Mouse (Mus musculus) retina, embryonic 14.5 days (tissue): ENCODE results near the gene Syt1.

ENCODE experiments used
- DNase-seq: peaks from one replicate; pipeline ENCODE4 v3.0.0-alpha.2; 2015; ENCODE audit warnings: low spot score

Syt1 gene

GRCm38 (mm10) chr10:109010241-109011193 lies at the start of gene Syt1:
Gene Syt1, minus strand, starts transcription at chr10:109010982.
- peak; percentile 93 for DNase-seq

DNA sequence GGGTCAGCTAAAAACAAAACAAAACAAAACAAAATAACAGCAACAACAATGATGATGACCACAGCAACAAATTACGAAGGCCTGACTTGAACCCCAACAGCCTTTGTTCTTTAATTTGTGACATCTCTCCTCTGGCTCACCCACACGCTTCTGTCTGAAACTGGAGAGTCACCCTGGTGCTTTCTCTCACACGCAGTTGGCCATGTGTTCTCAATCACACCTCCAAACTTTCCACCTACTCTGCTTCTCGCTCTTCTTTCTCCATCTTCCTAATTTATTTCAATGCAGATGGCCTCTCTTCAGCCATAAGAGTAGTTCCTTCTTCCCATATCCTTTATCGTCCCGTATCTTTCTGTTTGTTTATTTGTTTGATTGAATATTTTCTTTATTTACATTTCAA lies 45.7 kb upstream of the Syt1 start:
- no peak for DNase-seq

DNA sequence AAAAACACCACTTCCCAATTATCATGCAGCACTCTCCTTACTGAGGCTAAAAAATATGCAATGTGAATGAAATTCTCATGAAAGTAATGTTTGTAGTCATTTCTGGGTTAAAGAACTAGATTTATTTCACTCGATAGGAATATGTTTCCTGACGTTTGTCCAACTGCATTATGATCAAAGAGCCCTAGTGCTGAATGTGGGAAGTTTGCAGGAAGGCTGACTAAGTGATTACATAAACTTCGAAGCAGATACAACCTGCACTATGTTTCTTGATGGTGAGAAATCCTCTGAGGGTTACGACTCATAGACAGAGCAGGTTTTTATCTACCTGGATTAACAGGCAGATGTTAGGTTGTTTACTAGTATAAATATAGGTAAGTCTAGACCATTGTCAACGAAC lies 36.8 kb upstream of the Syt1 start:
- no peak for DNase-seq

DNA sequence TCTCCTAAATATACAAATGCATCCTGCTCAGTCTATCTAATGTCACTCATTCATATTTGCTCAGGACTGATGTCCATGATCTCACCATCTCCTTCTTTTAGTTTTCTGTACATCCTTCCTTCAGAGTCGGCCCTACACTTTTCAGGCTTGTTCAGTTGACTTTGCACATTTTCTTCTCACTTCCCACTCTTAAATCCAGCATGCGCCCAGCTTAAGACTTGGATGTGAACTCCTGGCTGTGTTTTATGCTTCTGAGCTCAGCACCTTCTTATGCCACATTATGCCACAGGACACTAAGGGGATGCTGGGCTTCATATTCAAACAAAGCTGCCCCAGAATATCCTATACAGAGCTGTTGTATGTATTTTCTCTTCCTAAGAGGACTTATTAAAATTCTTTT lies 36.2 kb upstream of the Syt1 start:
- DNase-seq = no peak

- peak; percentile 77 for DNase-seq
Observed at GRCm38 (mm10) chr10:109011226-109012165, 714 bp upstream of the Syt1 start.

DNA sequence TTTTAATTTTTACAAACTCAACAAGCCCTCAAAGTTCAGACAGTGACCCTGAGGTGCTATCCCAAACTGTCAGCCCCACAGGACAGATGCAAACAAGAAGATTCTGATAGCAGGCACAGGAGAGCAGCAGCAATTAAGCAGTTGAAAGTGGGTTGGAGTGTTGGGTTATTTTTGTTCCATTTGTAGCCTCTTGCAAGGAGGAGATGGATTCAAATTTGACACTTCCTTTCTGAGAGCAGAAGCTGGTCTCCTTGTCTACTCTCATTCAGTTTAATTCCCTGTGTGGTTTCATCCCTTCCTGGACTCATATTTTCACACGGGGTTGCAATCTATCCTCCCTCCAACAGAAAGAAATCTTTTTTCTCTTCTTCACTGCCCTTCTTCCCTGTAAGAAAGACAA lies 951 bp downstream of the Syt1 start:
- peak; percentile 49 for DNase-seq

GRCm38 (mm10) chr10:109008456-109008855 lies 2.3 kb downstream of the Syt1 start:
- no peak for DNase-seq

DNA sequence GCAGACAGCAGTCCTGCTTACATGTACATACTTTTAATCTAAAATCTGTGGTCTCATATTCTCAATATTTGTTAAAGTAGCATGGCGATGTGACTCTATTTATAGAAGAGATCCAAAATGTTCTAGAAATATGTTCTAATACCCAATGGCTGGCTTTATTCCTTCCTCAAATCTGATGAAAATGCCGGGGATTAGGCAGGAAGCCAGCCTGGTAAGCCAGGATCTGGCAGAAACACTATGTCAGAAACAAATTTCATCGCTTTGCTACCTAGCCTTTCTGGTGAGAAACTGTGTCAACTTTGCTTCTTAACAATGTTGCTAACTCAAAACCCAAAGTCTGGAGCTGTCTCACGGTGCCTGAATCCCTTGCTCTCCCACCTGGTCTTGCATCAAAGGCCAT lies 7.3 kb downstream of the Syt1 start:
- DNase-seq = no peak

- DNase-seq = no peak
Observed at GRCm38 (mm10) chr10:108987250-108987649, 23.5 kb downstream of the Syt1 start.

DNA sequence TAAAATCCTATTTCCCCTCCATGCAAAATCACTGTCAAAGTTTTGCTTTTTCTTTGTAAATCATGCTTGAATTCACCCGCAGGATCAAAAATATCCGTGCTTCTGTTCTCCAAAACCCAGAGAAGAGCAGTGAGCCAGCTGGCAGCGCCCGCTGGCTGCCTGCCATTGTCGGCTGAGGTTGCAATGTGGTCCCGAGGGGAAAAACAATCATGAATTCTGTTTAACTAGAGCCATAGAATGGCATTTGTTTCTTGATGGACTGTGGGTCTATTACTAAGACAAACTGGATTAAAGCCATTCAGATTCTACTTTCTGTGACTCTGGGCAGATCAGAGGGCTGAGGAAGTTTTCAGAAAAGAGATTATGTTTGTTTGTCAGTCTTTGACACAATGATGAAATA lies 31.1 kb downstream of the Syt1 start:
- DNase-seq = no peak

DNA sequence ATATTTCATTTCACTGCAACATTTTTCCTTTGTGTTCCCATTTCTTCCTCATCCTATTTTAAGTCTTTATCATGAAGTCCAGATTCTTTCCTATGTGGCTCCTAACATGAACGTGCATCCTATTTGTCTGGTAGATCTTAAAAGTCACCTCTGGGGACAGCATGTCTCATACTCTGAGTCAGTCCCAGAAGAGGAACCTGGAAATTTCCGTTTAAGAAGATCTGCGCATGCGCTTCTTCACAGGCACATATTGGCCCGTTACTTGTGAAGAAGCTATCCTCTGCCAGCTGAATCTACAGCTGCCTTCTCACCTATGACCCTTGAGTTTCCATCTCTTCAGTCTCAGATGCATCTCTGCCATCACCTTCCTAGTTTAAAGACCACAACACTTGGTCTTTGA lies 55.8 kb downstream of the Syt1 start:
- no peak for DNase-seq

- DNase-seq = no peak
Observed at GRCm38 (mm10) chr10:108952182-108952581, 58.6 kb downstream of the Syt1 start.

GRCm38 (mm10) chr10:108936838-108937430 lies 73.8 kb downstream of the Syt1 start:
- peak; percentile 16 for DNase-seq

GRCm38 (mm10) chr10:108930299-108930698 lies 80.5 kb downstream of the Syt1 start:
- DNase-seq = peak; percentile 12

- no peak for DNase-seq
Observed at GRCm38 (mm10) chr10:108929676-108930075, 81.1 kb downstream of the Syt1 start.

DNA sequence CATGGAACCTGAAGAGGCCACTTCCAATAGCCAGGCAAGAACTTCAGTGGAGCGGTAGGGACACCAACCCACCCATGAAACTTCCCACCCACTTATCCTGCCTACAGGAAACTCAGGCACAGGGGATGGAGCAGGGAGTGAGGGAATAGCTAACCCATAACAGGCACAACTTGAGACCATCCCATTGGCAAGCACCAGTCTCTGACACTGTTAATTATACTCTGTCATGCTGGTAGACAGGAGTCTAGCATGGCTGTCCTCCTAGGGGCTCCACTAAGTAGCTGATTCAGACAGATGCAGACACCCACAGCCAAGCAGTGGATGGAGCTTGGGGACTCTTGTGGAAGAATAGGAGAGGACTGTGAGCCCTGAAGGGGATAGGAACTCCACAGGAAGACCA lies 105.5 kb downstream of the Syt1 start:
- no peak for DNase-seq

- DNase-seq = no peak
Observed at GRCm38 (mm10) chr10:108904371-108904770, 106.4 kb downstream of the Syt1 start.

GRCm38 (mm10) chr10:108896529-108896928 lies 114.3 kb downstream of the Syt1 start:
- no peak for DNase-seq

DNA sequence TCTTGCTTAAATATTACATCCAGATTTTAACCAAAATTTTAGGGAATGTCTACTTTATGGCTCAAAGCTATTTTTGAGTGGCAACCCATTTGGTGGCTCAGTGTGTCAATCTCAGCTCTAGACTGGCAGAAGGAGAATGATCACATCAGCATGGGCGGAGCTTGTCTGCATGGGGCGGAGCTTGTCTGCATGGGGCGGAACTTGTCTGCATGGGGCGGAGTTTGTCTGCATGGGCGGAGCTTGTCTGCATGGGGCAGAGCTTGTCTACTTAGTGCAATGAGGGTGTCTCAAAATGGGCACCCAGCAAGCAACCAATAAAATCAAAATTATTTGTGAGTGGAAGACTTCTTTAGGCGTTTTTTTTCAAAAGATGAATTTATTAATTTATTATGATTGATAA lies 117.5 kb downstream of the Syt1 start:
- no peak for DNase-seq

DNA sequence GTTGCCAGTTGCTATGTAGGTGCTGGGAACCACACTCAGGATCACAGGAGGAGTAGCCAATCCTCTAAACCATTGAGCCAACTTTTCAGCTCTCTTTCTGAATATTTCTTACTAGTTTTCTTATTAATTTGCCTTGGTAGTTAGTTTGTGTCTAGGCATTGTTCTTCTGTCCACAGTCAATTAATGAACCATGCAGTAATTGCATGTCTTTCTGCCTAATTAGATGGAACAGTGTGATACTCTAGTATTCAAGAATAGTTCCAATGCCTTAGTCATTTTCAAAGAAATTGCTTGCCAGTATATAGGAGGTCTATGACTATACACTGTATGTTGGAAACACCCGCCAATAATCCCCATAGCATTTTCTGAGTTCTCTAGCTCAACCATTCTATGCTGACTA lies 118.3 kb downstream of the Syt1 start:
- peak; percentile 14 for DNase-seq

GRCm38 (mm10) chr10:108889084-108889483 lies 121.7 kb downstream of the Syt1 start:
- no peak for DNase-seq

DNA sequence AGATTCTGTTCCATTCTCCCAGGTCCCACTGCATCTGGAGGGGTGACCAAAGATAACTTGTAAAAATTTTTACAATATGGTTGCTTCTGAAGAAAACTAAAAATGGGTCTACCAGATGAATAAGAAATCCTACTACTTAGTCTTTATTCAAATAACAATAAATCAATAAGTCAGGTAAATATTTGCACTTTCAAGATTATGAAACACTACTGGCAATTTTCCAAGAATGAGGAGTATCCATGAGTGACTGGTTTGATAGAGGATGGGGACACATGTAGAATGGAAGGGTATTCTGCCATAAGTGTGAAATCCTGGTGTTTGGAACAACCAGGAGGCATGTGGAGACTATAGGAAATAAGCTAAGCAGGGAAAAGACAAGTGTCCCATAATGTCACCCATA lies 124.0 kb downstream of the Syt1 start:
- DNase-seq = no peak
